Mouse (Mus musculus) liver, adult (tissue): Measurements from ENCODE around the gene Aqp5.

Source experiments
- GATA4 ChIP-seq: IDR thresholded peaks from 2 replicates; pipeline ENCODE4 v1.6.1; 2014; ENCODE audit warnings: mild to moderate bottlenecking, low read length; ENCODE audit not compliant: insufficient replicate concordance

Aqp5 gene

DNA sequence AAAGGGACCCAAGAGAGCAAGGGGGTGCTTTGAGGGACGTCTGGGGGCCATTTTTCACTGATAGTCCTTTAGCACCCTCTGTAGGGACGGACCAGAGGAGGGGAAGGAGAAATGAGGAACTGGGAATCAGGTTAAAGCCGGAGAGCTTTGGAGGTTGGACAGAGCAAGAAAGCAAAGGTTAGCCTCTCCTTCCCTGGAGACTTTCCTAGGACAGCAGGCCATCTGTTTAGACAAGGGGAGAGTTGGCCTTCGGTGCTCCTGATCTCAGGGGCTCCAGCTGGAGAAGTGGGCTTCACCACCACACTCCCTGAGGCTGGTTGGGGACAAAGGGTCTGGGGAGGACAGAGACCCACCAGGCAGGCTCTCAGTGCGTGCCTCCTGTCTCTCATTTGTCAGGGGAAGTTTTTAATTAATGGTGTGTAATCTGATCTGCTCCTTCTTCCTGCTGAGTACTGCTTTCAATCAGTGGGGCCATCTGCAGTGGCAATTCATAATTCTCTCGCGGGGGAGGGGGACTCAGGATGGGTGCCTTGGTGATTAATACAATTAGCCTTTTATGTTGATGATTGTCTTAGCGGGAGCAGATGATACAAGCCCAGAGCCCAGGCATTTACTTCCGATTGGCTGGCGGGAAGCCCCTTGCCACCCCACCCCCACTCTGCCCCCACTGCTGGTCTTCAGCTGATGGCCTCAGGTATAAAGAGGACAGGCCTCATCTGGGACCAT is 17.0 kb downstream of the Aqp5 start:
- no peak for TF ChIP-seq GATA4

GRCm38 (mm10) chr15:99608382-99609125 is 18.0 kb downstream of the Aqp5 start:
- TF ChIP-seq GATA4, result no peak

DNA sequence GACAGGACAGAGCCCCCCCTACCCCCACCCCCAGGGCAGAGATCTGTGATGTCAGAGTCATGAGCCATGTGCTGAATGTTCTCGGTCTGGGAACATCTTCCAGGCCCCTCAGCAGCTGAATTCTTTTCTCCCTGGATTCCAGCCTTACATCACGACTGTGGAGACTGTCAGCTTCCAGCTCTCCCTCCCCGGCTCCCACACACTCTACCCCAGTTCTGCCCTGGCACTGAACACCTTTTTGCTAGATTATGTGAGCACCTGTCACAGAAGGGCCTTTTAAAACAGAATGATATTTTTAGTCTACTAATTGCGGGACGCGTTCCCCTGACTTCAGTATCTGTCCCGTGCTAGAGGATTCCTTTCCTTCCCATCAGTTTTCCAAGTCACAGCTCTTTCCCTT is 21.0 kb downstream of the Aqp5 start:
- TF ChIP-seq GATA4, result no peak

DNA sequence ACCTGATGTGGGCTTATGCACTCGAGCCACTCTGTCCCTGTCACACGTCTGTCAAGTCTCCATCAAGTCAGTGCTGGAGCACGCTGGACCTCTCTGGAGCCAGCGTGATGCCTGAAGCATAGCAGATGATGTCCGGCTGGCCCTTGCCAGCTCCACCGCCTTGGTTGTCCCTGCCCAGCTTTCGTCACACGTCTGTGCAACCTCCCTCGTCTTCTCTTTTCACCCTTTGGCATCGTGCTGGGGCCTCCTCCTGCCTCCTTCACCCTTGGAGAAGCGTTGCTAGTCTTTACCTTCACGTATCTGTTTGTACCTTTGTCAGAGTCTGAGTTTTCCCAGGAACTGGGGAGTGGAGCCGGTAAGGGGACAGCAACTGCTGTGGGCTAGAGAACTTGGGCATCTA is 23.7 kb downstream of the Aqp5 start:
- TF ChIP-seq GATA4, result no peak

GRCm38 (mm10) chr15:99614753-99615152 is 24.2 kb downstream of the Aqp5 start:
- no peak for TF ChIP-seq GATA4

GRCm38 (mm10) chr15:99615246-99615645 is 24.7 kb downstream of the Aqp5 start:
- no peak for TF ChIP-seq GATA4

- no peak for TF ChIP-seq GATA4
Observed at GRCm38 (mm10) chr15:99618595-99618994, 28.0 kb downstream of the Aqp5 start.

DNA sequence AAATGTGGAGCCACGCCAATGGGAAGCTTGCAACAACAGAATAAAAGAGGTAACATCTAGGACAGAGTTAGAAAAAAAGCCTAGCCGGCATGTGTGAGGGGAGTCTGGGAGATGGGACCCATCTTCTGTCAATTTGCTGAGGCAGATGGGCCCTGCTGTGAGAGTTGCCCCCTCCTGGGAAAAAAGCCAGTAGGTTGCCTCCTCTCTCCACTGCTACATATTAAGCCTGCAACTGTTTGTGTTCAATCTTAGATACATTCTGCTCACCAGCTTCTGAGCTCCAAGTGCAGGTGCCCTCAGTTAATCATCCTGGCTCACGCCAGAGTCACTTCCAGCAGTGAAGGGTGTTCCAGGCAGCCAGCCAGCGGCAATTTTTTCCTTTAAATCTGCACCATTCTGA is 29.2 kb downstream of the Aqp5 start:
- TF ChIP-seq GATA4, result no peak

DNA sequence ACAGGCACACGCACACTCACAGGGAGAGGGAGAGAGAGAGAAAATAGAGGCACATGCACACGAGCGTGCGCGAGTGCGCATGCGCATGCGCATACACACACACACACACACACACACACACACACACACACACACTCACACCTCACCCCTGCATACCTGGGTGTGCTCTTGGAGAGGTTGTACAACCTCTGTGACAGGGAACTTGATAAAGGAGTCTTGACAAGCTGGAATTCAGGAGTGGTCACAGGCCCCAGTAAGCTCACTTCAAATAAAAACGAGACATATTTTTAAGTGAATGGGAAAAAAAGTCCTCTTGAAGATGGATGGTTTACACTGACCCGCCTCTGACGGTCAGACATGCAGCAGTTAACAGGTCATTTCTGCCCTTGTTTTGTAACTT is 31.5 kb downstream of the Aqp5 start:
- TF ChIP-seq GATA4, result no peak

- no peak for TF ChIP-seq GATA4
Observed at GRCm38 (mm10) chr15:99631618-99632017, 41.0 kb downstream of the Aqp5 start.

DNA sequence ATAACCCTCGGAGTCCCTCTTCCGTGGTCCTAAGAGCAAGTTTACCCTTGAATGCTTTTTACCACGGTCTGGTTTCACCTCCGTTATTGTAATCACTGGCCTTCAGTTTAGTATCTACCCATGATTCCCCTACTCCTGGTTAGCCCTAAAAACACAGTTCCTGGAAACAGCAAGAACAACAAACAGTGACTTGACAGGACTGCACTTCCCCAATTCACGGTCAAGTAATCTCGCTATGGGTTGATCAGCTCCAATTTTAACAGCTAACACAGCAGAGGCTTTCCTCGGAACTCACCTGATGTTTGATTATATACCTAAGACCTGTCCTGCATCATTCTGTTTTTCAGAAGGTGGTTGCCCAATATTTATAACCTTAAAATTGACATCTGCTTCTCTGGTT is 44.1 kb downstream of the Aqp5 start:
- TF ChIP-seq GATA4, result no peak

- no peak for TF ChIP-seq GATA4
Observed at GRCm38 (mm10) chr15:99637405-99638123, 47.0 kb downstream of the Aqp5 start.

- TF ChIP-seq GATA4, result no peak
Observed at GRCm38 (mm10) chr15:99638124-99638485, 47.5 kb downstream of the Aqp5 start.

DNA sequence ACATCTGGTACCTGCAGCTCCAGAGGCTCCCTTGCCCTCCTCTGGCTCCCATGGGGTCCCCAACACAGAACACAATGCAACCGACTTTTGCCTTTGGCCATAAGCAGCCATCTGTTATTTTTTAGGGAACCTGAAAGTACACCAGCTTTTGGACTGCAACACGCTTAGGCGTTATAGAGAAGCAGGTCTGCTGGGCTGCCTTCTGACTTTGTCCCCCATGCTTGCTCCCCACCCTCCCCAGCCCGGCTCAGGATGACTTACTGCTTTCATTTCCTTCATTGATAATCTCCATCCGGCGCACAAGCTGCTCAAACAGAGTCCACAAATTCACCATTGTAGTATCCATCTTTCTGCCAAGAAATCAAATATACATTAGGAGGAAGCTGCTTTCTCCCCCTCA is 52.0 kb downstream of the Aqp5 start:
- no peak for TF ChIP-seq GATA4

DNA sequence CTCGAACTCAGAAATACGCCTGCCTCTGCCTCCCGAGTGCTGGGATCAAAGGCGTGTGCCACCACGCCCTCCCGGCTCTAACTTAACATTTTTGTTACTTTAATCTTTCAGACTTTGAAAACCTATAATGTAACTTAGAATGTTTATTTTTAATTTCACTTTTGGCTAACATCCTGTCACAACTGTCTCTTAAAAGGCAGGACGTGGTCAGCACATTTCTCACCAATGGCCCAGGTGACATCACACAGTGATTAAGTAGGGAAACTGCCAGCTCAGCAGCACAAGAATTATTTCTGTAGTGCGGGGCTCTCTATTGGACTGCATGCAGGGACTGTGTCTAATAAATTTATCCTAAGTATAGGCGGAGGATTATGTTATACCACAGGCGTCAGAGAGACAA is 53.2 kb downstream of the Aqp5 start:
- no peak for TF ChIP-seq GATA4
